Mouse (Mus musculus): ENCODE data around the gene Efs. TPM values are rescaled to one million over a fixed set of nuclear protein-coding genes. Genes with fewer than 3 reads are reported as not detected.

Gene Efs
- total RNA-seq, 2 experiments from 2014 or later, result 2.6 to 3.7 TPM

GRCm38 (mm10) chr14:54874165-54874564 lies 51.8 kb downstream of the Efs start:
- DNase-seq, result no peak

GRCm38 (mm10) chr14:54870861-54871260 lies 55.1 kb downstream of the Efs start, which contains the start of gene Homez:
TSS of gene Homez (minus strand) at chr14:54870961.
- no peak for DNase-seq

GRCm38 (mm10) chr14:54868026-54868425 lies 57.9 kb downstream of the Efs start:
- no peak for DNase-seq

GRCm38 (mm10) chr14:54866936-54867335 lies 59.0 kb downstream of the Efs start:
- no peak for DNase-seq

Small RNA genes within 50 kb of the gene (microRNA-seq; reads per million reads assigned to microRNA genes)
- gene Mir208a (ENCODE audit: borderline replicate concordance in 2 of 2) (6.6 to 27.0 reads per million in 2 experiments), gene Mir208b (ENCODE audit: borderline replicate concordance in 2 of 2) (334 to 1,429 reads per million in 2 experiments)

Other genes starting within 250 kb of the Efs start
- 10 to 100 TPM in 1 of 2 experiments, 1 to 10 TPM in 1; 8.4 to 10.0 TPM for gene 1700123O20Rik, start 239.9 kb downstream of the Efs start, total RNA-seq (2021)
- gene Acin1, start 239.2 kb downstream of the Efs start, total RNA-seq (2021), result 10 to 100 TPM; 61.2 to 78.1 TPM
- not detected for gene Gm29776, start 227.3 kb downstream of the Efs start, total RNA-seq (2021)
- gene Cebpe, start 214.0 kb downstream of the Efs start, total RNA-seq (2021), result not detected
- gene Slc7a8, start 144.2 kb downstream of the Efs start, total RNA-seq (2021), result 10 to 100 TPM; 12.3 to 13.0 TPM
- gene Rnf212b, start 112.0 kb downstream of the Efs start, total RNA-seq (2021), result 1 to 10 TPM; 1.3 to 2.0 TPM
- 1 to 10 TPM; 3.3 to 4.5 TPM for gene Homez, start 55.2 kb downstream of the Efs start, total RNA-seq (2021)
- 1 to 10 TPM; 3.0 to 3.5 TPM for gene Ppp1r3e, start 48.6 kb downstream of the Efs start, total RNA-seq (2021)
- gene Bcl2l2, start 42.7 kb downstream of the Efs start, total RNA-seq (2021), result 10 to 100 TPM; 21.6 to 24.4 TPM
- gene Gm20521, start 42.7 kb downstream of the Efs start, total RNA-seq (2021), result 1 to 10 TPM; 1.3 to 2.3 TPM
- 10 to 100 TPM; 47.1 to 52.7 TPM for gene Pabpn1, start 33.6 kb downstream of the Efs start, total RNA-seq (2021)
- gene Slc22a17, start 13.0 kb downstream of the Efs start, total RNA-seq (2021), result 1 to 10 TPM; 2.4 to 2.5 TPM
- not detected for gene Il25, start 6.6 kb upstream of the Efs start, total RNA-seq (2021)
- under 1 TPM; 0.51 to 0.70 TPM for gene Cmtm5, start 10.1 kb upstream of the Efs start, total RNA-seq (2021)
- 100 to 1,000 TPM in 1 of 2 experiments, 10 to 100 TPM in 1; 42.1 to 200 TPM for gene Myh6, start 40.8 kb upstream of the Efs start, total RNA-seq (2021)
- gene Gm17428, start 50.8 kb upstream of the Efs start, total RNA-seq (2021), result not detected
- 1,000 to 10,000 TPM in 1 of 2 experiments, 100 to 1,000 TPM in 1; 192 to 1,011 TPM for gene Myh7, start 68.5 kb upstream of the Efs start, total RNA-seq (2021)
- 10 to 100 TPM; 15.7 to 17.0 TPM for gene Ngdn, start 89.3 kb upstream of the Efs start, total RNA-seq (2021)
- 1 to 10 TPM; 3.5 to 3.7 TPM for gene Zfhx2, start 166.2 kb upstream of the Efs start, total RNA-seq (2021)
- 10 to 100 TPM; 10.5 to 11.1 TPM for gene Thtpa, start 168.7 kb upstream of the Efs start, total RNA-seq (2021)
- gene Ap1g2, start 180.5 kb upstream of the Efs start, total RNA-seq (2021), result 1 to 10 TPM; 4.8 to 5.7 TPM
- gene Jph4, start 190.8 kb upstream of the Efs start, total RNA-seq (2021), result under 1 TPM; 0.28 to 0.35 TPM